In the genomic region with DNA sequence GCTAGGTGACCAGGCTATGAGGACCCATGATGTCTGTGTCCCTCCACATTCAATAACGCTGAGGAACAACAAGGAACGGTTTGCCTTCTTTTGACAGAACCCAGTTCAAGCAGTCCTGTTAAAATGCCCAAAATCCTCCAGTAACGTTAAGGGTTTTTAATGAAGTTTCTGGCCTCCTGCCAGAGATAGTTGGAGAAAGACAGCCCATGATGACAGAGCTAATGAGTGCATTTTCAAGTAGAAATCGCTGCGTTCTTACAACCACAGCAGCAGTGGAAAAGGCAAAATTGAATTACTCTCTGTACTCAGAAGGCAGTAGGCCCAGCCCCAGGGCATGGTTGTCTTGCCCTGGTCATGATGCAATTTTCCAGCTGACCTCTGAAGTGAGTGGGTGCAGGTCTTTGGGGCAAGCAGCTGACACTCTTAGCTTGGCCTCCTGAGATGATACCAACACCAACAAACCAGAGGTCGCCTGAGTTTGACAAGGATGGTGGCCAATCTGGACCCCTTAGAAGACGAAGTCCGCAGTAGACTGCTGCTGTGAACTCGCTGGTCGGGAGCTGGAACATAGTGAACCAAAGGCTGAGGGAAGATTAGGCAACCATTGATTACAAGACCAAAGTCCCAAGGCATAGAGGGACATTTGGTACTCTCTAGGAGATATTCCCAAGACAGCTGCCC, we compare ENCODE assay signal across 15 mouse cellular contexts. TPM values are rescaled to one million over a fixed set of nuclear protein-coding genes. Genes with fewer than 3 reads are reported as not detected.
DNase-seq lines count a peak whose midpoint lies in the region; ATAC-seq and TF ChIP-seq lines count a peak whose summit lies in the region.
"Had no signal": no experiment of that assay in that cellular context is flagged by ENCODE, and none has a peak within 500 bp of the region (broad histone marks: within the 10 kb centered on the region; RNA-seq: fewer than 3 reads in every experiment).

No protein-coding gene starts in this region.

- WGBS in kidney, adult 2 months = 82% methylated on average over 10 of the region's 10 CpGs
- 53% methylated on average over 10 of the region's 10 CpGs for WGBS in intestine, postnatal 0 days

- no peak overlapping the region for H3K27ac ChIP-seq in kidney, adult 2 months (ENCODE audit: insufficient read depth, low read depth, low read length)
- peak overlapping the region; percentile 68 for H3K27ac ChIP-seq in intestine, postnatal 0 days (ENCODE audit: low read depth, low read length)
- H3K27ac ChIP-seq: heart, adult 2 months; hindbrain, embryonic 13.5 days had no signal

- no peak for TF ChIP-seq POLR2A in kidney, adult 2 months (IDR thresholded peaks at IDR 0.05; ENCODE audit: low read depth, low read length)

- H3K27me3 ChIP-seq in kidney, adult 2 months (replicated peaks; ENCODE audit: control insufficient read depth, insufficient read depth, low read length) = no peaks in the 10 kb centered on the region
- no peaks in the 10 kb centered on the region for H3K27me3 ChIP-seq in intestine, postnatal 0 days (replicated peaks; ENCODE audit: control insufficient read depth, insufficient read depth, low read length)
- H3K27me3 ChIP-seq: hindbrain, embryonic 13.5 days had no signal

- TF ChIP-seq CTCF in kidney, adult 2 months (conservative IDR thresholded peaks at IDR 0.05; ENCODE audit: insufficient read depth, insufficient read length, low read depth, low read length) = no peak
- no peak for TF ChIP-seq CTCF in intestine, postnatal 0 days (IDR thresholded peaks at IDR 0.05; ENCODE audit: low read depth)

- no peak overlapping the region for H3K4me2 ChIP-seq in intestine, postnatal 0 days (replicated peaks; ENCODE audit: low read depth)
- H3K4me2 ChIP-seq: hindbrain, embryonic 13.5 days had no signal

- H3K4me3 ChIP-seq in kidney, adult 2 months (ENCODE audit: insufficient read depth, low read depth, low read length) = no peak overlapping the region
- no peak overlapping the region for H3K4me3 ChIP-seq in intestine, postnatal 0 days (ENCODE audit: low read depth, low read length)
- H3K4me3 ChIP-seq: heart, adult 2 months; hindbrain, embryonic 13.5 days had no signal

- ATAC-seq in intestine, postnatal 0 days = peak; percentile 98
- ATAC-seq: CD4-positive, CD25-positive, alpha-beta regulatory T cell, adult 4 months had no signal

- peak; percentile 11 for DNase-seq in kidney, adult 2 months
- no peak for DNase-seq in kidney, postnatal 25 days
- peak; percentile 86 for DNase-seq in MN1 (ENCODE audit: low spot score)
- DNase-seq in adrenal gland, postnatal 14 days = peak; percentile 37
- DNase-seq in left cerebral cortex, adult 8-10 months (ENCODE audit: low spot score in 2 of 2) = no peak
- DNase-seq in left cerebral cortex, adult 18-20 months (ENCODE audit: low spot score in 2 of 2) = no peak
- DNase-seq: cerebellum, postnatal 25 days; heart, adult 2 months; kidney, adult 18-20 months; left cerebral cortex, postnatal 4 days; lung, adult 2 months; midbrain, embryonic 14.5 days had no signal

- no peak overlapping the region for H3K9ac ChIP-seq in intestine, postnatal 0 days (ENCODE audit: low read depth, low read length)
- H3K9ac ChIP-seq: hindbrain, embryonic 13.5 days had no signal

- H3K36me3 ChIP-seq in kidney, adult 2 months (ENCODE audit: control insufficient read depth, insufficient read depth, low read length) = no peaks in the 10 kb centered on the region
- no peaks in the 10 kb centered on the region for H3K36me3 ChIP-seq in intestine, postnatal 0 days (ENCODE audit: control insufficient read depth, insufficient read depth)
- H3K36me3 ChIP-seq: hindbrain, embryonic 13.5 days had no signal

- no peaks in the 10 kb centered on the region for H3K9me3 ChIP-seq in intestine, postnatal 0 days (ENCODE audit: control insufficient read depth)
- H3K9me3 ChIP-seq: hindbrain, embryonic 13.5 days had no signal

- no peaks in the 10 kb centered on the region for H3K4me1 ChIP-seq in kidney, adult 2 months (ENCODE audit: control insufficient read depth, insufficient read depth, low read length)
- no peaks in the 10 kb centered on the region; the same call in 1 of the 2 replicates for H3K4me1 ChIP-seq in intestine, postnatal 0 days (replicated peaks; ENCODE audit: control insufficient read depth, insufficient read depth, low read length)
- H3K4me1 ChIP-seq: hindbrain, embryonic 13.5 days had no signal

RNA-seq across cellular contexts. Expression of a gene that starts 42.1 kb away (rescaled TPM):
- 15.1 and 18.0 TPM in 2 replicates for polyA plus RNA-seq in kidney, adult 2 months (2012; rRNA removed)
- 85.4 and 102 TPM in 2 replicates for total RNA-seq in adrenal gland, postnatal 14 days (2021)
- 110 and 112 TPM in 2 replicates for polyA plus RNA-seq in intestine, postnatal 0 days (2015; fragmentation: Nextera tagmentation; extraction: Ambion mirVana)
- 10 to 100 TPM; 60.3 to 67.7 (median 65.3) TPM for total RNA-seq in left cerebral cortex, adult 8-10 months (2022)
- 10 to 100 TPM; 64.3 to 66.0 TPM for total RNA-seq in left cerebral cortex, adult 18-20 months (2021)

Comparison
In these comparisons a context has a peak if more than half of its experiments do, and no peak if none do; other contexts are left out.
1. DNase-seq: peak in kidney, adult 2 months (single experiment), MN1 (single experiment) and adrenal gland, postnatal 14 days (single experiment); none in kidney, postnatal 25 days (0 of 2), left cerebral cortex, adult 8-10 months (0 of 2) and left cerebral cortex, adult 18-20 months (0 of 2).